Mouse (Mus musculus) cerebellum, adult (tissue): ENCODE data around the gene Prdm10.

Experiments used
- ATAC-seq: cut with Nextera tagmentation; 2 replicates; pipeline ENCODE4 v1.9.2; 2017; ENCODE audit warnings: mild to moderate bottlenecking, moderate library complexity, mixed read lengths; ENCODE audit not compliant: insufficient number of reproducible peaks, low FRiP score, low TSS enrichment

Gene Prdm10

GRCm38 (mm10) chr9:31348915-31349314 lies 68.6 kb downstream of the Prdm10 start:
- peak; percentile 73 for ATAC-seq

DNA sequence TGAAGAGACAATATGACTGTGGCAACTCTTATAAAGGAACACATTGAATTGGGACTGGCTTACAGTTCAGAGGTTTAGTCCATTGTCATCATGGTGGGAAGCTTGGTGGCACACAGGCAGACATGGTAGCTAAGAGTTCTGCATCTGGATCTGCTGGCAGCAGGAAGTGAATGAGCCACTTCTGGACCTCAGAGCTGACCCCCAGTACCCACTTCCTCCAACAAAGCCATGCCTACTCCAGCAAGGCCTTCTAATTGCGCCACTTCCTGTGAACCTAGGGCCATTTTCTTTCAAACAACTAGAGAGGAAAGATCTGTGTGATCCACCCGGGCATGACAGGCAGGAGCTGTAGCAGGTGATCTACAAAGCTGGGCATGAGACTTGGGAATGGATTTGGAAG lies 72.4 kb downstream of the Prdm10 start:
- ATAC-seq, result no peak

DNA sequence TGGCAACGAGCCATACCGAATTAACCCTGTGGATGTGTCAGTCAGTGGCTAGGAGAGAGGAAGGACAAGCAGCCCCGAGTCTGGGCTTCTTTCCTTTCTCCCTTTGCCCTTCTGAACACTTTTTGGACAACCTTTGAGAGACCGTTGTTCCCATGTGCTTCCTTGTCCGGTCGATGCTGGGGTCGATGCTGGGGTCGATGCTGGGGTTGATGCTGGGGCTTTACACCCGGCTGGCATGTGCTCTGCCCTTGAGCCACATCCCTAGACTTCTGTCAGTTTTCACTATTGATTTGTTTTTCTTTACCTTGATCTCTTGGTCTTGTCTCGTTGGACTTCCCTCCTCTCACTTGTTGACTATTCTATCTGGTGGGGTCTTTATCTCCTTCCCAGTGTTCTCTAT lies 73.2 kb downstream of the Prdm10 start:
- ATAC-seq, result no peak

- no peak for ATAC-seq
Observed at GRCm38 (mm10) chr9:31354051-31354450, 73.7 kb downstream of the Prdm10 start.

GRCm38 (mm10) chr9:31363698-31364609 lies 83.6 kb downstream of the Prdm10 start:
- no peak for ATAC-seq

GRCm38 (mm10) chr9:31365086-31365485 lies 84.7 kb downstream of the Prdm10 start:
- ATAC-seq, result no peak

DNA sequence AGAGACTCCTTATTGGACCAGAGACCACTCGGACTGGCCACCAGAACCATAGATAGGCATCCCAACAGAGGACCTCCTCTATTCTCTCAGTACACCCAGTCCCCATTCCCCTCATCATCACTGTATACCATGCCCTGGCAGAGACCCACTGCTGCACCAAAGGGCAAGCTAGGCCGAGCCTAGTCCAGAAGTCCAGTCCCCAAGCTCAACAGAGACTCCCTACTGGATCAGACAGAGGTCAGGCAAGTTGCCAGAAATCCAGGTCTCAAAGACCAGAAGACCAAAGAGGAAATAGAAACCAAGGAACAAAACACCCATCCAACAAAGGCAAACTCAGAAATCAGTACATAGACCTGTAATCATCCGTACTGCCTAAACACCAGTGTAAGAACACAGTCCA lies 91.4 kb downstream of the Prdm10 start:
- no peak for ATAC-seq

DNA sequence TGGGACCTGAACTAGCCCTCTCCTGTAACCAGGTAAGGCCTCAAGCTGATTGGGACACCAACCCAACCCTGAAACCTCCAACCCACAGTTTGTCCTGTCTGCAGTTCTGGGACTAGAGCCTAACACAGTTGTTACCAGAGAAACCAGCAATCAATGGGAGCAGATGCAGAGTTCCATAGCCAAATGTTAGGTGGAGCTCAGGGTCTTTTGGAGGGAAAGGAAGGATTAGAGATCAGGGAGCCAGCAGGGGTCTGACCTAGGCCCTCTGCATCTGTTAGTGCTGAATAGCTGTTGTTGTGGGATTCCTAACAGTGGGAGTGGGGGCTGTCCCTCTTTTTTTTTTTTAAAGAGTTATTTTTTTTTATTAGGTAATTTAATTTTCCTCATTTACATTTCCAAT lies 96.3 kb downstream of the Prdm10 start:
- ATAC-seq, result no peak

DNA sequence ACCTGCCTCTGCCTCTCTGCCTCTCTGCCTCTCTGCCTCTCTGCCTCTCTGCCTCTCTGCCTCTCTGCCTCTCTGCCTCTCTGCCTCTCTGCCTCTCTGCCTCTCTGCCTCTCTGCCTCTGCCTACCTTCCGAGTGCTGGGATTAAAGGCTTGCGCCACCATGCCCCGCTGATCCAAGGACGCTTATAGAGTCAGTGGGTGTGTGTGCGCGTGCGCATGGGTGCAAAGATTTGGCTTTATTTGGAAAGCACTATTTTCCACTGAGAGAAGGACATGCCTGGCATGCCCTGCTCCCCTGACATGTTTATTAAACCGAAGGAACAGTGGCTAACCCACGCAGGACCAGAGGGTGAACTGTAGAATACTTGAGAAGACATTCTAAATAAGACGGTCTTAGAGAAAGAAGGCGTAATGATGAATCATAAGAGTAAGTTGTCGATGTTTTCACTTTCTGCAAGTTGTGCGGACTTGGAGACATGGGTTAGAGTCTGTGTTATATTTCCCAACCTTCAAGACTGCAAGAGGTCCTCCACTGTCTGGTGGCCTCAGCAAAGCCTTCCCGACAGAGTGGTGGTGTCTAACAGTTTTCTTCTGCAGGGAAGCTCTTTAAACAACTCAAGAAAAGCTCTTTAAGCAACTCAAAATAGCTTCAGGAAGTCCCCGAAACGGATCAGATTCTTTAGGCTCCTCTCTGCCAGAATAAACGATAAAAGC lies 104.6 kb downstream of the Prdm10 start:
- no peak for ATAC-seq

DNA sequence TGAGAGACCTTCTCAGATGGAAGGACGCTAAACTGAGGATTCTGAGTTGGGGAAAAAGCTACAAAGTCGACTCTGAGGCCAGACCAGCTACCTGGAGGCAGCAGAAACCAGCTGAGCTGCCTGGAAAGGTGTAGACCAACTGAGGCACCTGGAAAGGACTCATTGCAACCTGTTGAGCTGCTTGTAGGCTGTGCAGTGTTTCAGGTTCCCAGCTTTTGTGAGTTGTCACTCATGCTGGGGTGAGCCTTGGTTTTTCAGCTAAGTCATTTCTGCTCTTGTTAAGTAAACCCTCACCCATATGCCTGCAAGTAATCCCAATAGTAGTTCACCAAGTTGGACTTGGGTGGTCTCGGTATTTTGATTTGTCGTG lies 105.1 kb downstream of the Prdm10 start:
- peak; percentile 31; the same call in 1 of the 2 replicates for ATAC-seq

DNA sequence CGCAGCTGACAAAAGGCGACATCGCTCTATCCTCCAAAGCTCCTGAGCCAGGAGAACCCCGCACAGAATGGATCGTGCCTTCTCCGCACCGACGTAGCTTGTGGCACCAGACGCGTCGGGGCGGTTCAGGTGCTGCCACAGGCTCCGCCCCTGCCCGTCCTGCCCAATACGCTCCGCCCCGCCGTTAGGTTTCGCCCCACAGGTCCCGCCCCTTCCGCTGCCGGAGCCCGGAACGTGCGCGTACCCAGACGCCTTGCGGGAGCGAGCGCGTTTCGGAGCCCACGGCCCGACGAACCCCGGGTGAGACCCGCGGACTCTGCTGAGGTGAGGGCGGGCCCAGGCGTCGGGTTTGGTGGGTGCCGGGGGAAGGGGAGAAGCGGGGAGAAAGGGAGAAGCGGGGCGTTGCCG lies 105.6 kb downstream of the Prdm10 start, which contains the start of gene Nfrkb:
Nfrkb (plus strand) TSS at position 246 of the 408 bp plus-strand sequence.
- peak; percentile 97 for ATAC-seq

GRCm38 (mm10) chr9:31386368-31387180 lies 106.2 kb downstream of the Prdm10 start:
- ATAC-seq, result peak; percentile 39; the same call in 1 of the 2 replicates

DNA sequence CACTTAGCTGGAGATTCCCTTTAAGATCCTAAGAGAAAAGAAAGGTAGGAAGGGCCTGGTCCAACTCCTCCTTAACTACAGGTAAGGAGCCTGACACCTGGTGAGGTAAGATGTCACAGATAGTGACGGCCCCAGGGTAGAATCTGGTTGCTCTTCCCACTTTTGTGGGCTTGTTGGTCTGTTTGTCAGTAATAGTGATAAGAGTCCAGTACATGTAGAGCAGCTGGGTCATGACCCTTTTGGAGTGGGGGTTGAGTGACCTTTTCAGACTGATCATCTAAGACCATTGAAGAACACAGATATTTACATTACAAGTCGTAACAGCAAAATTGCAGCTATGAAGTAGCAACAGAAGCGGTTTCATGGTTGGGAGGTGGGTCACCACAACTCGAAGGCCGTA lies 106.9 kb downstream of the Prdm10 start:
- no peak for ATAC-seq

DNA sequence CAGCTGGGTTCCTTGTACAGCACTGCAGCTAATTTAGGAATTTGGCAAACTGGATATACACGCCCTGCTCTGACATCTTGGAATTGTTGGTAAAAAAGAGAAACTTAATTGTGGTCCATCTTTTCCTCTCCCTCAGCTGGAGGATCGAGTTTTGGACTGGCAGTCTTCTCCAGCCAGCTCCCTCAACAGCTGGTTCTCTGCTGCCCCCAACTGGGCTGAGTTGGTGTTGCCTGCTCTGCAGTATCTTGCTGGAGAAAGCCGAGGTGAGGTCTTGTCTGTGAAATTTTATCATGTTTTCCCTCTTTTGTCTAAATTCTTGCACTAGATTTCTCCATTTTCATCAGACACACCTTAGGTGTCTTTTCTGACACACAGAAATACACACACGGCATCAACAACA lies 120.1 kb downstream of the Prdm10 start:
- no peak for ATAC-seq

DNA sequence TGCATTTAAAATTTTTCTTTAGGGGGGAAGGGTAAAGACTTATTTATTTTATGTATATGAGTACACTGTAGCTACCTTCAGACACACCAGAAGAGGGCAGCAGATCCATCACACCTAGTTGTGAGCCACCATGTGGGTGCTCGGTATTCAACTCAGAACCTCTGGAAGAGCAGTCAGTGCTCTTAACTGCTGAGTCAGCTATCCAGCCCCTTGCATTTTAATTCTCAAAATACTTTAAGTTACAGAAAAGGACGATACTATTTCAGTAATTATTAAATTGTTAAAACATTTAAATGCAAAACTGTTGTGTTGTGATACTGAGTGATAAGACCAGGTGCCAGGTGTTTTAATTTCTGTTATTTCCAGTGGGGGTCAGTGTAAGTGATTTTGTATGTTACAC lies 124.0 kb downstream of the Prdm10 start:
- no peak for ATAC-seq

GRCm38 (mm10) chr9:31405217-31405616 lies 124.9 kb downstream of the Prdm10 start:
- no peak for ATAC-seq

DNA sequence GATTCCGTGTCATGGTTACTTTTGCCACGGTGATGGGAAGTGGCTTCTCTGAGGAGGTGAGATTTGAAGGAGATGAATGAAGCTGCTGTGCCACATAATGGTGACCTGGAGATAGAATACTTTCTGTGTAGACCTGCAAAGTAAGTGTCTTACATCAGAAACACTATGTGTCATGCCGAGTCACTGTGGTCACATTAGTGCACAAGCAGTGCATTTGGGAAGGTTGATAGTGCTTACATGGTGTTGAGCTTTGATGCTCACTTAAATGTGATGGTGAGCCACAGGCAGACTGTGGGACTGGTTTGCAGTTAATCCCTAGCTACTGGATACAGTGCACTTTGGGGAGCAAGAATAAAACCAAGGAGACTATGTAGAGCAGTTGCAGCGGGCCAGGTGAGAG lies 131.8 kb downstream of the Prdm10 start:
- ATAC-seq, result no peak

- no peak for ATAC-seq
Observed at GRCm38 (mm10) chr9:31418821-31419220, 138.5 kb downstream of the Prdm10 start.

- no peak for ATAC-seq
Observed at GRCm38 (mm10) chr9:31422143-31422542, 141.8 kb downstream of the Prdm10 start.

GRCm38 (mm10) chr9:31428971-31429370 lies 148.6 kb downstream of the Prdm10 start:
- ATAC-seq, result no peak

- ATAC-seq, result no peak
Observed at GRCm38 (mm10) chr9:31430011-31430410, 149.7 kb downstream of the Prdm10 start.
